Mouse (Mus musculus) forebrain, embryonic 10.5 days (tissue): ENCODE data around the gene Olfr1351. TPM values are rescaled to one million over a fixed set of nuclear protein-coding genes. Genes with fewer than 3 reads are reported as not detected.
"Not testable (repeated sequence)": the region's sequence is repeated elsewhere in the genome, so short reads cannot be mapped to it uniquely, and the experiment has no call there.

Source experiments
- DNase-seq: peaks from one replicate; pipeline ENCODE4 v3.0.0-alpha.2; 2017; ENCODE audit warnings: low spot score; ENCODE audit errors: extremely low spot score
- H3K27ac ChIP-seq: fragments of 300-500 bp; sonication (generic); 2 replicates; pipeline ENCODE4 v1.5.1; 2016; ENCODE audit warnings: mild to moderate bottlenecking
- H3K27me3 ChIP-seq: fragments of 300-500 bp; sonication (generic); 2 replicates; pipeline ENCODE4 v1.6.1; 2016; ENCODE audit warnings: mild to moderate bottlenecking; ENCODE audit not compliant: poor library complexity, severe bottlenecking
- H3K36me3 ChIP-seq: fragments of 300-500 bp; sonication (generic); replicated peaks from 2 replicates; pipeline ENCODE4 v1.6.1; 2016; ENCODE audit warnings: mild to moderate bottlenecking, moderate library complexity
- H3K4me1 ChIP-seq: fragments of 300-500 bp; sonication (generic); 2 replicates; pipeline ENCODE4 v1.6.1; 2016
- H3K4me3 ChIP-seq: fragments of 300-500 bp; sonication (generic); 2 replicates; pipeline ENCODE4 v1.5.1; 2016; ENCODE audit warnings: mild to moderate bottlenecking, moderate library complexity
- H3K9me3 ChIP-seq: fragments of 300-500 bp; sonication (generic); 2 replicates; pipeline ENCODE4 v1.6.1; 2016; ENCODE audit warnings: mild to moderate bottlenecking, moderate library complexity
- WGBS: fragments of 180-500 bp; shearing (Covaris S2); methylation state at CpG from one replicate; pipeline ENCODE4 v1.1.7; 2016; 5-methylcytosine and 5-hydroxymethylcytosine counted together
- polyA plus RNA-seq: library from polyadenylated mRNA; unstranded; fragments of >200 nt; fragmentation: Nextera tagmentation; extraction: Ambion mirVana; gene quantifications from 2 replicates; pipeline ENCODE4 v1.2.1, GENCODE M21; 2016

Gene Olfr1351
- not detected in 2 replicates for polyA plus RNA-seq

DNA sequence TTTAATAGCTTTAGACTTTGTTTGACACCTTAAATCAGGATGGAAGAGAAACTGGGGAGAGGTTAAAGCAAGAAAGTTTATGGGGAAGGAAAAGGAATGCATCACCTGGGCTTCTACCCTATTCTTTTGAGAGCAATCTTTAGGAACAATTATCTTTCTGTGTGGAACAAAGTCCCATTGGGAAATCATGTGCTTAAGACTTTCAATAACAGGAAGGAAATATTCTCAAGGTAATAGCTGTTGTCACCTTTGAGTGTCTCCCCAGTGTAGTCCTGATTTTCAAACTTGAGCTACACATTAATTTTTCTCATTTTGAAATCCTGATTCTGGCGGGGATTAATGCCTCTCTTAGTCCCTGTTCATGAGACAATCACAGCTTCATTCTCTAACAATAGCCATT lies at the start of gene Olfr1351:
TSS of gene Olfr1351 (plus strand) at position 301 of the 400 bp plus-strand sequence.
- H3K4me3 ChIP-seq: no peak within 1 kb of the TSS
- H3K27ac ChIP-seq: no peak within 1 kb of the TSS
- DNase-seq: no peak
- H3K27me3 ChIP-seq: no peaks in the 10 kb centered on the region
- H3K9me3 ChIP-seq: no peaks in the 10 kb centered on the region; the same call in 1 of the 2 replicates
- no peaks in the 10 kb centered on the region for H3K36me3 ChIP-seq
- H3K4me1 ChIP-seq: no peaks in the 10 kb centered on the region
- WGBS: 70% methylated on average over 1 of the region's 1 CpGs

DNA sequence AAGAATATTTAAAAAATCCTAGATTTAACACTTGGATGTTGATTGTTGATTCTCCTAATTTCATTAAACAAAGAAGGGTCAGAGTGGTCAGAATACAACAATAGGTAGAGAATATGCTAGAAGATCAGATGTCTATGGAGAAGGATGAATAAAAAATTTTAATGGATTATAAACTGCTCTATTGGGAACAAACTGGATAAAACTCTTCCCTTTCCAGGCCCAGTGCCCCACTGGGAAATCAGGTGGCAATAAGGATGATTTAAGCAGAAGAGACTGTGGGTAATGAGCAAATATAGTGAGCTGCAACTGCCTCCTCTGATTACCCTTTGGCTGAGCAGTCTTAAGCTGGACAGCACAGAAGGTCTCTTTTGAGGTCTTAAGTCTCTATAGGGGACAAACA lies 49.3 kb upstream of the Olfr1351 start, which contains the start of gene Olfr1353:
TSS of gene Olfr1353 (plus strand) at position 301 of the 400 bp plus-strand sequence.
- not testable (repeated sequence) for DNase-seq, H3K36me3 ChIP-seq, H3K4me1 ChIP-seq, H3K9me3 ChIP-seq, H3K27me3 ChIP-seq, H3K4me3 ChIP-seq, H3K27ac ChIP-seq

DNA sequence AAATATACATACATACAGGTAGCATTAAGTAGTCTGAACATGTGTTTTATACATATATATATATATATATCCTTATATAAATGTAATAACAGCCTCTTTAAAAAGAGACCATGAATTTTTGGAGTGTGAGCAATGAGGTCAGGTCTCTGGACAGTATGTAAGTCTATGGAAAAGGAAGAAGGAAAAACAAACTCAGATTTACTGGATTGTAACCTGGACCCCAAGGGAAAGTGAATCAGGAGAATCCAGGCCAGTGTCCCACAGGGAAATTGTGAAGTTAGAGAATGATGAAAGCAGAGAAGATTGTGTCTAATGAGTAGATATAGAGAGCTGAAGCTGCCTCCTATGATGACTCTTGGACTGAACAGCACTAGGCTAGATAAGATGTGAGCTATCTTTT lies 31.5 kb upstream of the Olfr1351 start, which contains the start of gene Olfr1352:
TSS of gene Olfr1352 (plus strand) at position 301 of the 400 bp plus-strand sequence.
- Histone ChIP-seq H3K27ac (no peak within 1 kb of the TSS), H3K9me3 (no peaks in the 10 kb centered on the region), H3K4me1 (no peaks in the 10 kb centered on the region), H3K4me3 (no peak within 1 kb of the TSS), H3K27me3 (no peaks in the 10 kb centered on the region), H3K36me3 (no peaks in the 10 kb centered on the region)
- DNase-seq: no peak

DNA sequence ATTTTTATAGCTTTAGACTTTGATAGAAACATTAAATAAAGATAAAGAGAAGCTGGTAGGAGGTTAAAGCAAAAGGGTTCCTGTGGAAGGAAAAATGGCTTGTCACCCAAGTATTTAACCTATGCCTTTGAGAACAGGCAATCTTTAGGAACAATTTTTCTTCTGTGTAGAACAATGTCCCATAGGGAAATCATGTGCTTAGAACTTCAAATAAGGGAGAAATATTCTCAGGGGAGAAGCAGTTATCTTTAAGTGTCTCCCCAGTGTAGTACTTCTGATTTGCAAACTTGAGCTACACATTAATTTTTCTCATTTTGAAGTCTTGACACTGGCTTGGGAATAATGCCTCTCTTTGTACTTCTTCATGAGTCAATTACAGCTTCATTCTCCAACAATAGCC lies 16.2 kb downstream of the Olfr1351 start, which contains the start of gene Olfr57:
TSS of gene Olfr57 (plus strand) at position 301 of the 400 bp plus-strand sequence.
- Histone ChIP-seq H3K27me3 (no peaks in the 10 kb centered on the region), H3K9me3 (peaks cover 7% of the 10 kb centered on the region; the same call in 1 of the 2 replicates), H3K27ac (no peak within 1 kb of the TSS), H3K4me1 (no peaks in the 10 kb centered on the region), H3K4me3 (no peak within 1 kb of the TSS), H3K36me3 (no peaks in the 10 kb centered on the region)
- DNase-seq: no peak

- WGBS: 84% methylated on average over 2 of the region's 2 CpGs
- not testable (repeated sequence) for H3K36me3 ChIP-seq, H3K4me3 ChIP-seq, H3K4me1 ChIP-seq, H3K27ac ChIP-seq, H3K27me3 ChIP-seq, DNase-seq
- H3K9me3 ChIP-seq: peaks cover 20% of the 10 kb centered on the region
Measured at GRCm38 (mm10) chr10:79042457-79042856, 30.2 kb downstream of the Olfr1351 start.

DNA sequence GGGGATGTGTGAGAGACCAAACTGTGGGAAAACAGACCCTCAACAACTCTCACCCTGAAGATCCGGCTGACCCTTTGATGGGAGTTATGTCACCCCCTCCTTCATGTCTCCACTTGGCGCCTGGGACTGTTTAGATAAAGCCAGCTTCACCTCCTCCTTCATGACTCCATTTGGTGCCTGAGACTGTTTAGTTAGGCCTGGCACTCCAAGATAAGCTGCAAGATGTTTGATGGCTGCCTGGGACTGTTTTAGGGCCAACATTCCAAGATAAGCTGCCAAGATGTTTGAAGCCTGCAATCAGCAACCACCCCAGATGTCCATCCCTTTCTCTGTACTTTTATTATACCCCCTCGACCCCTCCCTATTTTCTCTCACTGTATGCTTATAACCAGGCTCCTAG lies 45.1 kb downstream of the Olfr1351 start:
- Histone ChIP-seq H3K36me3 (peaks cover 47% of the 10 kb centered on the region), H3K9me3 (peaks cover 38% of the 10 kb centered on the region)
- 90% methylated on average over 3 of the region's 3 CpGs for WGBS
- H3K27ac ChIP-seq, H3K27me3 ChIP-seq, H3K4me1 ChIP-seq, DNase-seq, H3K4me3 ChIP-seq: not testable (repeated sequence)

Other genes with a start within 250 kb of the Olfr1351 start
- gene Slc1a6, start 232.0 kb upstream of the Olfr1351 start, polyA plus RNA-seq: 1.5 and 1.9 TPM in 2 replicates
- gene Olfr1356, start 160.3 kb upstream of the Olfr1351 start, polyA plus RNA-seq: not detected in 2 replicates
- not detected in 2 replicates for gene Olfr1355, start 136.9 kb upstream of the Olfr1351 start, polyA plus RNA-seq
- gene Olfr1354, start 99.3 kb upstream of the Olfr1351 start, polyA plus RNA-seq: not detected in 2 replicates
- gene Olfr8, start 61.8 kb upstream of the Olfr1351 start, polyA plus RNA-seq: not detected in 2 replicates
- gene Olfr1353, start 49.2 kb upstream of the Olfr1351 start, polyA plus RNA-seq: not detected in 2 replicates
- gene Olfr1352, start 31.4 kb upstream of the Olfr1351 start, polyA plus RNA-seq: not detected in 2 replicates
- 0.12 TPM in 1 of 2 replicates, not detected in the other for gene Olfr57, start 16.3 kb downstream of the Olfr1351 start, polyA plus RNA-seq
- gene 2610008E11Rik, start 85.1 kb downstream of the Olfr1351 start, polyA plus RNA-seq: 25.8 TPM in 2 replicates
- gene Vmn2r80, start 136.3 kb downstream of the Olfr1351 start, polyA plus RNA-seq: not detected in 2 replicates
- gene Vmn2r81, start 235.2 kb downstream of the Olfr1351 start, polyA plus RNA-seq: not detected in 2 replicates